Mouse (Mus musculus) kidney, postnatal 4 days (tissue): ENCODE measurements around the gene Hmcn2.
A peak's percentile ranks its signal among the peaks of the same experiment; 100 is the strongest.

Source experiments
- DNase-seq, 2 experiments: peaks; one replicate each; pipeline ENCODE4 v3.0.0; 2021; ENCODE audit warnings: mixed read lengths in 2 of 2

Gene Hmcn2

DNA sequence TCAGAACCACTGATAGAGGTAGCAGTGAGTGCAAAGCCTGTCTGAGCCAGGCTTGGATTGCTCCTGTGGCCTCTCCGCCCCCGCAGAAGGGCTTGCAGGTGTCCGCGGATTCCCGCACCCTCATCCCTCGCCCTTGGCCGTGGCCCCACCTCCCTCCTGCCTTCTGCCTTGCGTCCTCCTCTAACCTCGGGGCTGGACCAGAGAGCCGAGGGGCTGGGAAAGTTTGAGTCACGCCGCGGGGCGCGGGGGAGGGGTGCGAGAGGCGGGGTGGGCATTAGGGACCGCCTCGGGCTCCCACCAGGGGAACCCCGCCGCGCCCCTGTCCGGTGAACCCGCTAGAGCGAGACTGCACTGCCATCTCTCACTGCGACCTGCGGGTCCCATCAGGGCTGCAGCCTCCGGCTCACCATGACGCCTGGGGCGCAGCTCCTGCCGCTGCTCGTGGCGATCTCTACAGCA, at the start of gene Hmcn2:
Hmcn2 (plus strand) TSS at position 409 of the 459 bp plus-strand sequence.
- peak in 1 of 2 experiments; percentile 17 for DNase-seq

DNA sequence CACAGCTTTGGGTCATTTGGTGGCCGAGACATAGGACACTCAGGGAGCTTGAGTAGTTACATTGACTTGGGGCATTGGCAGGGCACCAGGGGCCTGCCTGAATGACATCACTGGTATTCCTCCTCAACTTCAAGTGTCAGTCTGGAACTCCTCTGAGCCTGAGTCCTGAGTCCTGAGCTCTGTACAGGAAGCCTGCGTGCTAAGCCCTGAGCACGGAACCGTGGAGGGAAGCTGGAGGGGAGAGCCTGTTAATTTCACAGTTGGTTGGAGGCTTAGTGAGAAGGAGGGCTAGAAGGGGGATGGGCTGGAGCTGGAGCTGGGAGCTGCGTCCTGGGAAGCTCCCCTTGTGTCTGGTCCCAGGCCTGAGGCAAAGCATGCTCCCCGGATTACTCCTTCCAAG, 46.8 kb upstream of the Hmcn2 start:
- DNase-seq: peak; percentile 74 to 85

DNA sequence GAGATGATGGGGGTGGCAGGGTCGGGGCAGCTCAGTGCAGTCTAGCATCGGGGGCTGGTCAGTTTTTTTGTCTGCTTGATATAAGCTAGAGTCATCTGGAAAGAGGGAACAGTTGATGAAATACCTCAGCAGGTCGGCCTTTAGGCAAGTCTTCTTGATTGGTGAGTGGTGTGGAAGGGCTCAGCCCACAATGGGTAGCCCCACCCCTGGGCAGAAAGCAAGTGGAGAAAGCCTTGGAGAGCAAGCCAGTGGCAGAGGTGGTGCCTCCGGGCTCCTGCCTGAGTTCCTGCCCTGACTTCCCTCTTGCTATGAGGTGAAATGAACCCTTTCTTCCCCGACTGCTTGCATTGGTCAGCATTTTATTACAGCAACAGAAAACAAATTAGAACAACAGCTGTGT, 45.6 kb upstream of the Hmcn2 start:
- DNase-seq: peak; percentile 46 to 72

DNA sequence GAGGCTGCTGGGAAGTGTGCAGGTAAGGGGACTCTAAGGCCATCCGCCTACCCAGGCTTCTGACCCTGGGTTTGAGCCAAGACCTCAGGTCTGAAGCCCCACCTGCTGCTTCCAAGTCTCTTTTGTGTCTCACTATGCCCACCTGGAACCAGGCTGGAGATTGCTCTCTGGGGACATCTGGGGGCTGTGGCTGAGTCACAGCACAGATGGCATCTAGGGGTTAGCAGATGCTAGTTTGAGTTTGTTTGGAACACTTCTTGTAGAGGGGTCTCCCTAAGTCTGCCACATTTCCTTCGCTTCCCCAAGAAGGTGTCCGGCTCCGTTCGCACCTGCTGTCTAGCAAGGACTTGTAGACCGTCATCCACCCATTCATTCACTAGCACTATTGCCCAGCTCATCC, 45.0 kb upstream of the Hmcn2 start:
- DNase-seq: no peak

DNA sequence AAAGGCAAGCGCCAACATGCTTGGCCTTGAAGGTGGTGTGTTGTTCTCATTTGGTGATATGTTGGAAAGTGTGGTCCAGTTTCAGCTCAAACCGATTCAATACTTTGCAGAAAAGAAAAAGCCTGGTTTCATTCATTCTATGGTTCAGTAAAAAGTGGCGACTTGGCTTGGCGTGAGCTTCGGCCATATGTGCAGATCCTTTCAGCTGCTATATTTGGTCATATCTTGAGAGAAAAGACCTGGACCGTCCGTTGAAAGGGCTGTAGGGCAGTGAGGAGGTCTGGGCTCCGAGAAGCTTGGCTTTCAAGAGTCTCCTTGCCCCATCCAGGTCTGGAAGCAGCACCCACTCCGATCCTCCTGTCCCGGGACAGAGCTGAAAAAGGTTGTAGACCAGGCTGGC, 44.4 kb upstream of the Hmcn2 start:
- DNase-seq: no peak

DNA sequence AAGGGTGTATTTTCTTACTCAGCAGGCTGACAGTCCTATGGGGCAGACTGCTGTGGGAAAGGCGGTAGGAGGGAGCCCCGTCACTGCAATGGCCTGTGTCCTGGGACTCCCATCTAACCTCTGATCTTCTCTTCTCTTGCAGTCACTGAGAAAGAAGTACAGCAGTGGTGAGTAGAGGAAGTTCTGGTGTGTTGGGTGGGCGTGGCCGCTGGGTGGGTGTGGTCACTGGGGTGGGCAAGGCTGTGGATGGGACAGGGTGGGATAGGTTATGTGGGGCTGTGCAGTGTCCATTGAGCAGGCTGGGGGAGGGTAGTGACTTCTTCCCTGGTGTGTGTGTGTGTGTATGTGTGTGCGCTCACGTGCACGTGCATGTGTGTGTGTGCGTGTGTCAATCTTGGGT, 43.7 kb upstream of the Hmcn2 start:
- no peak for DNase-seq

DNA sequence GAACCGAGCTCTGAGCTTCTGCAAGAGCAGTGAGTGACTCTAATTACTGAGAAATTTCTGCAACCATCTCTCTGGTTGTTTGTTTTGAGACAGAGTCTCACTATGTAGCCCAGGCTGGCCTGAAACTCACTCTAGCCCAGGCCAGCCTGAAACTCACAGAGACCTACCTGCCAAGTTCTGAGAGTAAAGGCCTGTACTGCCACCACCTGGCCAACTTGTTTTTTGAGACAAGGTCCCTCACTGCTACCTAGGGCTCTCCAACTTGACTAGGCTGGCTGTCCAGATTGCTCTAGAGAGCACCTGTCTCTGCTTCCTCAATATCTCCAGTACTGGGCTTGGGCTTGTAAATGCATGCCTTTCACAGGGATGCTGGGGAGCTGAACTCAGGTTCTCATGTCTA, 43.1 kb upstream of the Hmcn2 start:
- no peak for DNase-seq

DNA sequence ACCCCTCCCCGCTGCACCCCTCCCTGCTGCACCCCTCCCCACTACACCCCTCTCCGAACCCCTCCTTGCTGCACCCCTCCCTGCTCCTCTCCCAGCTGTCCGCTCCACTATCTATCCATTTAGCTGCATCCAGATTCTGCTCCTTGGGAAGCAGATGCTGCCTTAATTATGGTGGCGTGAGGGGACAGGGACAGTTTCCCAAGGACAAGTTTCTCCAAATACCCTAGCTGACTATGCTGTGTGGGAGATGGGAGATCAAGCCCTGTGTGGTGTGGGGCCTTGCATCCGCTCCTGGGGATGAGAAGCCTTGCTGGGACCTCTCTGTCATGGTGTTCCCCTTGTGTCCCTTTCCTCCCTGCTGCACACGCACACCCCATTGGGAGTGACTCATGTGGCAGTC, 39.2 kb upstream of the Hmcn2 start:
- DNase-seq: no peak

DNA sequence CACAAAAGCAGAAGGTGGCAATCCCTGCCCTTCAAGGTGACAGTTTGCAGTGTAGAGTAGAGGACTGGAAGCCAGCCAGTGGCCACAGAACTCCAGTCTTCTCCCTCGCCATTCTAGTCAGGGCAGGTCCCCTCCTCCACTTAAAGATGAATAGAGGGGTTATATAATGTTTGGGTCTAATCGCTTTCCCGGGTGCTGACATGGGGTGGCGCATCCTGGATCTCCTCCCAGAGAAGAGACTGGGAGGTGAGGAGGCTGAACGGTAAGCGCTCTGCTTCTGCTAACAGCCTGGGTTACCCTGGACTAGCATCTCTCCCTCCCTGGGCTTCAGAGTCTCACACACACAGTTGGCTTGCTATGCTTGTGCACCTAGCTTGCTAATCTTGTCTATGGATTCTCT, 36.4 kb upstream of the Hmcn2 start:
- no peak for DNase-seq

DNA sequence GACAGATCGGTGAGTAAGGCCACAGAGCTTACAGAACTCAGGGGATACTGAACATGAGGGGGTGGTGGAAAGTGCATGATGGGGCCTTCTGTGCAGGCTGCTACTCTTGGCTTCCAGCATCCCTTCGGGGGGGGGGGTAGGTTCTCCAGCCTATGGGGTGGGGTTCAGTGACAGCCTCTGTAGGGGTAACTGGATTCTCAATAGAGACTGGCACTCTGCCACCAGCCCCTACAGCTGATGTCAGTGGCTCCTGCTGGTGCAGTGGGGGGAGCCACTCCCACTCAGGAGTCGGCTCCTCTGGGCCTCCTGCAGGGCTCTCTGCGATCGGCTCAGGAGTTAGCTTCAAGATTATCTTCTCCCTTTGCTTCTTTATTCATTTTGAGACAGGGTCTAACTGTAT, 35.7 kb upstream of the Hmcn2 start:
- no peak for DNase-seq

DNA sequence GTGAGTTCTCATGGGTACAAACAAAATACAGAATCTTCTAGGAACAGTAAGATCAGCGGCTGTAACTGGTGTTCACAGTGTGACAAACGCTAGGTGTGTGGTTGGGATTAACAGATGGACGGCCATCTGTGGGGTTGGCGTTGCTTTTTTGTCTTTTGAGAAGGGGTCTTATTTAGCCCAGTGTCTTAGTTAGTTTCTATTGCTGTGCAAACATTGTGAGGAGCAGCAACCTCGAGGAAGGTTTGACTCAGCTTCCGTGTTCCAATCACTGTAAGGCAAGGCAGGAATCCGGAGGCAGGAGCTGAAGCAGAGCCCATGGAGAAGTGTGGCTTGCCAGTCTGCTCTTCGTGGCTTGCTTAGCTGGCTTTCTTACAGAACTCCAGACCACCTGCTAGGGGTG, 33.1 kb upstream of the Hmcn2 start:
- no peak for DNase-seq

DNA sequence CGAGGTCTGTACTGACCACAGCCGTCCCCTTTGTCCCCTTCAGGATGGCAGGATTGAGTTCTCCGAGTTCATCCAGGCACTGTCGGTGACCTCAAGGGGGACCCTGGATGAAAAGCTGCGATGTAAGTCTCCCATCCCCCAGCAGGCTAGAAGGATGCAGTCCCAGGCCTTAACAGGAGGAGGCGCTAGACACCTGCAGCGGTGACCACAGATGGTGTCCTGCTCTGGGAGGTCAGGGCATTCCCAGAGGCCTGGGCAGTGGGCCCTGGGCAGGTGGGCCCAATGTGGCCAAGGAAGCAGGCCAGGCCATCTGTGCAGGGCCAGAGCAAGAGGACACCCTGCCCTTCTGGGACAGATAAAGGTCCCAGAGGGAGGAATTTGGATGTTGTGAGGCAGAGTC, 31.9 kb upstream of the Hmcn2 start:
- peak in 1 of 2 experiments; percentile 44 for DNase-seq

DNA sequence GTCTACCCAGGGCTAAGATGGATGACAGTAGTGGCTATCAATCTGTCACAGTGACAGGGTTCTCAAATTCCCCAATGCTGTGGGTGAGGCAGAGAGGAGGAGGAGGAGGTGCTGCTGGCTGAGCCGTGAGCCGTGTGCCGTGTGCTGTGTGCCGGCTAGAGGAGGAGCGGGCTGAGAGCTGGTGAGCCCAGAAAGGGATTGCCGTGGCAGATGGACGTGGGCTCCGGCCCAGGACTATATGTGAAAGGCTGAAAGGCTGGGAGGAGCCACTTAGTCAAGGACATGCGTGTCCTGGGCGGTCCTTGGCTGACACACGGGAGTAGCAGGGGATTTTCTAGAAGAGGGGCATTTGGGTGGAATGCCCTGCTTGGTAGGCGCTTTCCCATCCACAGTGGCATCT, 31.3 kb upstream of the Hmcn2 start:
- DNase-seq: no peak

DNA sequence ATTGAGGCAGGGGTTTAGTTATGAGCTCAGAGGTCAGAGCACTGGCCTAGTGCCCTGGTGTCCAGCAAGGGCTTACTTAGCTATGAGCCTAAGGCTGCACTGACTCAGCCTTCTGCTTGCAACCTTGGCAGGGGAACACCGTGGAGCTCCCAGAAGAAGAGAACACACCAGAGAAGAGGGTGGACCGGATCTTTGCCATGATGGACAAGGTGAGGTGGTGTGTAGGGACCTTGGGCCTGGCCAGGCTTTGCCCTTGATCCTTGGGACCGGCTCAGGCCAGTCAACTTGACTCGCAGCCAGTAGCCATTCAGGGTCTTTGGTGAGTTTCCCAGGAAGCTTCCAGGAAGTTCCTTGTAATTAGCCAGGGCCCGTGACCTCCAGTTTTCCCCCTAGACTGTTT, 29.7 kb upstream of the Hmcn2 start:
- DNase-seq: no peak

DNA sequence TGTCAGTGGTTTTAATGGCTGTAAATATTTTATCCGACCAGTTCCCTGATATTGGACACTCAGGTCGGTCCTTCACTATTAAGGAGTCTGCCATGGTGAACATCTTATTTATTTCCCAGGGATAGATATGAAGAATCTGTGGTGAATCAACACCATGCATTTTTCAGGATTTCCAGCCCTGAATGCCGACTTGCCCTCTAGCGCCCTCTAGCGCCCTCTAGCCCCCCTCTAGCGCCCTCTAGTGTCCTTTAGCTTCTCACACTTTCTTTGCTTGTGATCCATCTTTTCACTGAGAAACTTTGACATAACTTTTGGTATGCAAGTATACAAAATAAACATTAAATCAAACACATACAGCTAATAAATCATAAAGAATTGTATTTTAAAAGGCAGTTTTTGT, 22.8 kb upstream of the Hmcn2 start:
- DNase-seq: peak; percentile 82 to 83

DNA sequence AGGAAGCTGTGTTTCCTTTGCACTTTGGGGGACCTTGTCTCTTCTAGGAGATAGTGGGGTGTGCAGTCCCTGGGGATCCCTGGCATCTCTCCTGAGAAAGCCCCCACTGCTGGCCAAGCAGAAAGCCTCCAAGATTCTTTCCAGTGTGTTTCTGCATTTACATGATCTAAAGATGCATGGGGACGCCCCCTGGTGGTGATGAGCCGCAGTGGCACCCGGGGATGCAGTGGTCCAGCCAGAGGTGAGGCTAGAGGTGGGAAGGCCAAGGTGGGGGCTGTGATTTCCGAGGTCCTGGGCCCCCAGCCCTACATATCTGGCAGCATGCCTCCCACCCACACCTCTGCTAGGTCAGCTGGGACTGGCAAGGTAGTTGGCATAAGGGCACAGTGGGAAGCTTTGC, 19.2 kb upstream of the Hmcn2 start:
- peak; percentile 89 for DNase-seq

DNA sequence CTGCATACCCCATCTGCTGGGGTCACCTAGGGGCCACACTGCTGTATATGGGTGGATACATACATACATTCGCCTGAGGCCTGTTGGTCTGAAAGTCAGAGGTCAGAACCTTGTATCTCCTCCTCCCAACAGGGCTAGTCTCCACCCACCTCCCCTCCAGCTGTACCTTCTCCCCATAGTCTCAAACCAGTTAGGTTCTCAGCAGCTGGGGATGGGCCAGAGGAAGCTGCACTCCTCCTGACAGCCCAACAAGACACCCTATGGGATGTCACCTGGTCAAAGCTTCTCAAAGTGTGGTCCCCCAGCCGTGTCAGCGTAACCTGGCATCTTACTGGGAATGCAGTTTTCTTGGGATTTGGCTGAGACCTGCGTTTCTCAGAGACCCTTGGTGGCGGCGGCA, 17.8 kb upstream of the Hmcn2 start:
- no peak for DNase-seq

DNA sequence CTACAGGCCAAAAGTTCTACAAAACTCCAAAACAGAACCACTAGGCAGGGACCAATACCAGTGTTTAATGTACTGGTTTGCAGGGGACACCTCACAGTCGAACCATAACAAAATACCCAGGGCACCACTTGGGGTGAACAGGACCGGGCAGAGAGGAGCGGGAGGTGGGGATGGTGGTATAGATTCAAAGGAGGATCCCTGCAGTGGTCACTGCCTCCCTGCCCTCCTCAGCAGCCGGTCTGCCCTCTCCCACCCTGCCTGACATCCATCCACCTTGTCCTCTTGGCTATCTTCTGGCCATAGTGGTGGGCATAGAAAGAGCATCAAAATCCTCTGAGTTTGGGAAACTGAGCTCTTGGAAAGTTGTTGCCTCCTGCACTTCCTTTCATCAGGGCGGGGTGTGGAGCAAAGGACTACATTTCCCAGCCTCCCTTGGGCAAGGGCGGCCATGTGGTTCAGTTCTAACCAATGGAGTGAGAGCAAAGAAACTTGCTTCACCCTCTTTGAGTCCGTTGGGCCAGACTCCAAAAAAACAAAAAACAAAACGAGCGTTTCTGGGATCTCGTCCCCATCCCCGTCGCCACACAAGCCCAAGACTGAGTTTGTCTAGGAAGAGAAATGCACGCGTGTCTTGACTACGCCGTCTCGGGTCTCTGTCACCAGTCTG, 16.5 kb upstream of the Hmcn2 start:
- peak; percentile 61 to 70 for DNase-seq

DNA sequence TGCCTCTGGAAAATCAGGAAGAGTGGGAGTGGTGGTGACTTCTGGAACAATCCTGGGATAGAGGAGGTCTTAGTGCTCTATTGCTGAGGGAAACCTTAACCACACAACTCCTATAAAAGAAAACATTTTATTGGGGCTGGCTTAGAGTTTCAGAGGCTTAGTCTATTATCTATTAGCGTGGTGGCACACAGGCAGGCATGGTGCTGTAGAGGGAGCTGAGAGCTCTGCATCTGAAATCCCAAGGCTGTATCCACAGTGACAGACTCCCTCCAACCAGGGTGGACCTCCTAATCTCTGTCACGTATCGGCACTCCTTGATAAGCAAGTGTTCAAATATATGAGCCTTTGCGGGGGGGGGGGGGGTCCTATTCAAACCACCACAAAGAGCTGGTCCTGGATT, 15.4 kb upstream of the Hmcn2 start:
- DNase-seq: peak; percentile 25 to 34

DNA sequence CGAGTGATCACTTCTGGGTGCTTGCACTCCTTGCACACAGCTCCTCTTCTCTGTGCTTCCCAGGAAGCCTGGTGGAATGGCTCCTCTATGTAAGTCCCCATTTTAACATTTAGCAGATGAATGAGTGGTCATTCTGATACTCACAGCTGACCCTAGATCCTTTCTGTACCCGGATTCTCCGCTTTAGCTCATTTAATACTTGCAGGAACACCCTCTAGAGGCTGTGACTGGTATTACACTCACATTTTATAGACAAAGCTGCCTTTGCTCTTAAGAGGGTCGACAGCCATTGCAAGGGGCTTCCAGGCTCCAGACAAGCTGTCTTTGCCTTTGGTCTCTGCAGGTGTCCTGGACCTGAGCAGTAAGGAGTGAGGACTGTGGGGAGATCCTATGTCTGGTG, 14.9 kb upstream of the Hmcn2 start:
- DNase-seq: no peak

DNA sequence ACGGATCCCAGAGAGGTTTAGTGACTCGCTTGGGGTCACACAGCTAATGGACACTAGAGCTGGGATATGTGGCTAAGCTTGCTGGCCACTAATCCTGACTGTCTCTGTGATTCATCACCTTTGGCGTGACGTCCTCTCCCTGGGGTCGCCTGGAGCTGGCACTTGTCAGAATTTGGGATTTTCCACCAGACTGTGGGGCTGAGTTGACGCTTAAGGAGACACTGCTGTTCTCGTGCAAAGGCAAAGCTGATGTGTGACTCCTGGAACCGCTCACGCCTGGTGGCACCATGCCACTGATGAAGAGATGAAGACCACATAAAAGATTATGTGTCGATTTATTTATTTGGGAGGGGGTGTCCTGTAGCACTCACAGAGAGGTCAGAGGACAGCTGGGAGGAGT, 14.2 kb upstream of the Hmcn2 start:
- DNase-seq: no peak

DNA sequence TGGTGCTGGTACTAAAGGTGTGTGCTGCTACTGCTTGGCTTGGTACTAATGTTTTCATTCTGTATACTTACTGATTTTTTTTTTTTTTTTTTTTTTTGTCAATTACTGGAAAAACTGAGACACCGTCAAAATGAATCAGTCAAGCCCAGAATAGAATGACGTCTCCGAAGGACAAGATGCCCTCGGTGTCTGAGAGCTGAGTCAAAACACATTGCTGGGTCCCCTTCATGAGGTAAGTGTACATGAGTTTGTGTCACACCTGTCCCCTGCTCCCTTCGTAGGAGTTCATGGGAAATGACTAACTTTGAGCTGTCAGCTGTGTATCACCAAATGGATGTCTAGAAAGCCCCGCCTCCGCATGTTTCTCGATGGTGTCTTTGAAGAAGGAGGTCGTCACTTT, 11.0 kb upstream of the Hmcn2 start:
- no peak for DNase-seq

DNA sequence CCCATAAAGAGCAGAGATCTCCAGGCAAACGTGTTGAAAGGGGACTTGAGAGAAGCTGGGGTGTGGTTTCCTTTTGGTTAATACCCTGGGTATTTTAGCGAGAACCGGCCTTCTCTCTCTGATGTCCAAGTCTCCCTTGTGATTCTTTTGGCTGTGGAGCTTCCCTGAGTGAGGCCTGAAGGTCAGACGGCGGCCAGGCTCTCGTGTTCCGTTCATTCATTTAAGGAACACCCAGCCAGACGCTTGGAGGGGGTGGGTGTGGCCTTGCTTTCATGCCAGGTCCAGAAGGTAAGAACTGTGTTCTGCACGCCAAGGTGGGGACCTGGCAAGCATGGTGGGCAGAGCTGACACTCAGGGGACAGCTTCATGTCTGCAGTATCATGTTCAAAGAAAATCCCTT, 10.0 kb upstream of the Hmcn2 start:
- DNase-seq: no peak

DNA sequence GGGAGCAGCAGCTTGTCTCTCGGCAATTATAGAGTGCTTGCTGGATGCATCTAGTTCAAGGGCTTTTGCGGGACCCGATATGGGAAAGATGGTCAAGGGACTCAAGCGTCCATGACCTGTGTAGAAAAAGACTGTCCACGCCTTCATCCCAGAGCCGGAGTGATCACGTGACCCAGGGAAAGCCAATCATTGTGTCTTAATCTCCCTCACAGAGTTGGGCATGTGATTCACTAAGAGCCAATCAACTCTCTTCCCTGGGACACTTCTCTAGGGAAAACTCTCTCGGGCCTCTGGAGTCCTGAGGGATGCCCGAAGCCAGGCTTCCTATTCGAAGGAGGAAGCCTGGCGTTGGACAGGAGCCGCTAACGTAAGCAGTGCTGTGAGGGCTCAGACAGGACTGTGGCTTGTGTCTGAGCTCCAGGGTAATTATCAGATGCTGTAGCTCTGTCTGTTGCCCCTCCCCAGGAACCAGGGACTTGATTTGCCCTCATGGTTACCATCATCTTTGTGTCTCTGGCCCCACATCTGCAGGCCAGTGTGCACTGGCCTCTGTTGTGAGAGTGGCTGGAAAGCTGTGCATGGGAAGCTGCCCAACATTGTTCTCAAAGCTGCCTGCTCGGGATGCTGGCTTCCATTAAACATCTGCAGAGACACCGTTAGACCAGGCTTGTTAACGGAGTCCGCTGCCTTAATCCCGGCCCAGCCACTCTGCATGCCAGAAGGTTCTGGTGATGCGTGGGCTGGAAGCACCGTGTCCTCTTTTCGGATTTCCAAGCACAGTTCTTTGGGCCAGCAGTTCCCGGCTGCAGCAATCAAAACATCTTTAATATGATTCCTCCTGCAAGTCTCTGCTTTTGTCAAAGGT, 9.2 kb upstream of the Hmcn2 start:
- peak in 1 of 2 experiments; percentile 8 for DNase-seq
